Mouse (Mus musculus): Measurements from ENCODE around the gene Mon1a. TPM values are rescaled to one million over a fixed set of nuclear protein-coding genes. Genes with fewer than 3 reads are reported as not detected.

Mon1a gene
- total RNA-seq (2021), result 15.8 and 18.9 TPM in 2 replicates
- long read RNA-seq, transcript Mon1a-201 (6 exons, 2,042 nt), result major isoform, 18 of 22 reads
- long read RNA-seq, partial matches to known transcripts, result 4 of 22 reads
- long read RNA-seq, other reads (novel, unspliced or antisense), result 0 of 22 reads

GRCm38 (mm10) chr9:107887804-107888266 is at the start of gene Mon1a:
TSS of gene Mon1a (plus strand) at chr9:107888151.
- DNase-seq, result peak; percentile 87

DNA sequence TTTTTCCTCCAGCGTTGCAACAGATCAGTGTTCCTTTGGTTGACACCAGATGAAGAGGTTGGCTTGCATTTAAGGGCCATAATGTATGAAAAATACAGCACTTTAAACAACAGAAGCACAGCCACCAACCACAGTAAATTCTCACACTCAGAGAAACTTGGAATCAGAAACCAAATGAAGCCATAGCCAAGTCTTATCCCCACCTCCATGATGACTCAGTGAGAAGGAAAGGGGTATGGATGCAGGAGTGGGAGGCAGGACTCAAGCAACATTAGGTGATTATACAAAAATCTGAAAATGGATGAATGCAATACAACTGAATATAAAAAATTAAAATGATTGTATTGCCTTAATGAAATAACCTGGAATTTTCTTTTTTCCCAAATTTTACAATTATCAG is 49.1 kb upstream of the Mon1a start:
- DNase-seq, result no peak

- no peak for DNase-seq
These were observed 45.2 kb upstream of the Mon1a start for GRCm38 (mm10) chr9:107842709-107843108.

- DNase-seq, result no peak
These were observed 39.0 kb upstream of the Mon1a start for GRCm38 (mm10) chr9:107848922-107849321.

- DNase-seq, result no peak
These were observed 29.6 kb upstream of the Mon1a start for GRCm38 (mm10) chr9:107858343-107858742.

DNA sequence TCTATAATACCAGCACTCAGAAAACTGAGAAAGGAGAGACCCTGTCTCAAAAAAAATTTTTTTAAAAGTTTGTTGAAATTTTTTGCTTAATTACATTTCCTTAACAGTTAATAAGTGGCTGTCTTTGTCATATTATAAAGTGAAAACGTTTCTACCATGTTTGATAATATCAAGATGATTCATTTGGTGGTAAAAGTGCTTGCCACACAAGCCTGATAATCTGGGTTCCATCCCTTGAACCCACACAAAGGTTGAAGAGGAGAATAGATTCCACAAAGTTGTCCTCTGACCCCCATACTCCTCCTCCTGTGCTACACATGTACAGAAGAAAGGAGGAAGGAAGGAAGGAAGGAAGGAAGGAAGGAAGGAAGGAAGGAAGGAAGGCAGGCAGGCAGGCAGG is 23.5 kb upstream of the Mon1a start:
- DNase-seq, result no peak

- no peak for DNase-seq
These were observed 21.9 kb upstream of the Mon1a start for GRCm38 (mm10) chr9:107866081-107866480.

DNA sequence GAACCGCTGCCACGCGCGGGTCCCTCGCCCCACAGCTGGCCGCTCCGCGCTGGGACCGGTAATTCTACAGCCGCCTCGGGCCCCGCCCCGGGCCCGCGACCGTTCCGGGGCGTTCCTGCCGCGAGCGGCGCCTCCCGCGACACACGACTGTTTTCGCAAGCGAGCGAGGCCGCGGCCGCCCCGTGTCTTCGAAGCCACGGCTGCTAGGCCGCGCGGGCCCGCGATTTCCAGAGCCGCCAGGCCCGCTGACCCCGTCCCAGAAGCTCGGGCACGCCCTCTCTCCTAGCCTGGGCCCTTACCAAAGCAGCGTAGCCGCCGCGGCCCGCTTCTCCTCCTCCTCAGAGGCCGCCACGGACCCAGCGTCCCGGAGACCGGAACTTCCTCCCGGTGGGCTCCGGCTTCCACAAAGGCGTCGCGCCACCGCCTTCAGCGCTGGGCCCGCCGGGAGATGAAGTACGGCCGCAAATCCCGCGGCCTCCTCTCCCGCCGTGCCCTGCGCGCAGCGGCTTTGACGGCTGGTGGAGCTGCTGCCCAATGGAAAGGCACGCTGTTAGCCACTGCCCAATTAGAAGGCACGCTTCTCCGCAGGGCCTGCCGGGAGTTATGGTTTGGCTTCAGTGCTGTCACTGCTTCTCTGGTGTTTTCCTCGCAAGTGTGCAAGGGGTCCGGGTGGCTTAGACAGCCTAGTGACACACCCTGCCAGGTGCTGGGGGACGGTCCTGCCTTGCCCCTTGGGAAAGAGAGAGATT is 15.4 kb upstream of the Mon1a start:
- peak; percentile 94 for DNase-seq

DNA sequence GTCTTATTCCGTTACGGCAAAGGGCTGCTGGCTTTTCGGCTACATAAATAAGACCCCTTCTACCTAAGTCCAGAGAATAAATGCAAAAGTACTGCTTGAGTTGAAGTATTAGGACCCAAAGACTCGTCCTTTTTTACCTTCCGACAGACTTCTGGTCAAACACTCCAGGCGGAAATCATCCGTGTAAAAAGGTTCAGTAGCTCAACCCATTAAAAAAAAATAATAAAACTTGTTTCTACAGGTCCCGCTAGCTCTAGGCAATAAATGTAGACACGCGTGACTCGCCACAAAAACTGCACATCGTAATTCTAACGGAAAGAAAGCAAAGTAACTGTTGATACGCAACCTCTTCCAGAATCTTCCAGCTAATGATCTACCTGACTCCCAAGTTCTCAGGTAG is 14.8 kb upstream of the Mon1a start, which contains the start of gene Rbm6:
TSS of gene Rbm6 (minus strand) at position 101 of the 400 bp plus-strand sequence.
- DNase-seq, result no peak

DNA sequence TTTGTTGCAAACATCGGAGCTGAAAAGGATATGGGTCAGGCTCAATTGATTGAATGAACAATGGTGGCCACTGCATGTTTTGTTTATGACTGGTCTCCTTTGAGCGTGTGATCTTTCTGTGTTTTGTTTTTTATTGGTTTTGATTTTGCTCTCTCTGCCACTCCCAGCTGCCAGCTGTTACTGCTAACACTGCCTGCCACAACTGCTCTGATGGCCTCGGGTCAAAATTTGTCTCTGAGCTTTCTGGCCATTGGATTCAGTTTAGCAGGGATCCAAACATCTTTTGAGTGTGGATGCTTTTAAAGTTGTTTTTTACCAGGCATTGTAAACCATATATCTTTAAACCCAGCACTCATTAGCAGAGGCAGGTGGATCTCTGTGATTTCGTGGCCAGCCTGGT is 7.5 kb upstream of the Mon1a start:
- DNase-seq, result no peak

DNA sequence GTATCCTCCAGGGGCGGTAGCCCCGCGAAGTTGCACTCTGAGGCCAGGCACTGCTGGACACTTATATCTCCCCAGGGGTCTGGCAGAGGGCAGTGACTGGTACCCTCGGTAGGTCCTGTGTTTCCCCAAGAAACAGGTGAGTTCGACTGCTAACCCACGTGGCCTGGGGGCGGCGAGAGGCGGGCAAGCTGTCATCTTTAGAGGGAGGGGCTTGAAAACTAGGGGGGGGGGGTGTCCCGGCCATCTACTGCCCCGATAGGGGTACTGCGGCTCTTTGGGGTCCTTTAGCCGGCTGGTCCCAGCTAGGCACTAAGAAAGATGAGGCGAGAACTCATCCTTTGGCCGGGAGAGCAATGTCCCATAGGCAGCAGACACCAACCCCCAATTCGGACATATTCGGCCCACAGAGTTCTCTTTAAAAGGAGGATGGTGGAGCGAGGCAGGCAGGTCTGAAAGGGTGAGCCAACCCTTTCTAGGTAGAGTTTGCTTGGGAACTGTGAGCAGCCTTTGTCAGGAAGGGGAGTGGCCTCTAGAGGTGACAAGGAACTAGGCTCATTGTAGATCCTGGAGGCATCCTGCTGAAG is 408 bp downstream of the Mon1a start:
- DNase-seq, result no peak

GRCm38 (mm10) chr9:107890260-107890659 is 2.3 kb downstream of the Mon1a start:
- no peak for DNase-seq

DNA sequence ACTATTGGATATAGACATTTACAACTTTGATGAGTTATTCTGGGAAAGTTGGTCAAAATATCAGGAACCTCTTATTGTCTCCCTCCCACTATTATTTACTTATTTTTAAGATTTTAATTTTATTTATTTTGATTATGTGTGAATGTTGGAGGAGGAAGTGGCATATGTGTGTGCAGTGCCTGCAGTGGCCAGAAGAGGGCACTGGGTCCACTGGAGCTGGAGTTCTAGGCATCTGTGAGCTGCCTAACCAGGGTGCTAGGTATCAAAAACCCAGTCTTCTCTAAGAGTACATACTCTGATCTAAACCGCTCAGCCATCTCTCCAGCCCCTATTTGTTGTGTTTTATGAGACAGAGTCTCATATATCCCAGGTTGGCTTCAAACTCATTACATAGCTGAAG is 3.1 kb downstream of the Mon1a start:
- DNase-seq, result no peak

GRCm38 (mm10) chr9:107898563-107898962 is 10.6 kb downstream of the Mon1a start:
- DNase-seq, result no peak

DNA sequence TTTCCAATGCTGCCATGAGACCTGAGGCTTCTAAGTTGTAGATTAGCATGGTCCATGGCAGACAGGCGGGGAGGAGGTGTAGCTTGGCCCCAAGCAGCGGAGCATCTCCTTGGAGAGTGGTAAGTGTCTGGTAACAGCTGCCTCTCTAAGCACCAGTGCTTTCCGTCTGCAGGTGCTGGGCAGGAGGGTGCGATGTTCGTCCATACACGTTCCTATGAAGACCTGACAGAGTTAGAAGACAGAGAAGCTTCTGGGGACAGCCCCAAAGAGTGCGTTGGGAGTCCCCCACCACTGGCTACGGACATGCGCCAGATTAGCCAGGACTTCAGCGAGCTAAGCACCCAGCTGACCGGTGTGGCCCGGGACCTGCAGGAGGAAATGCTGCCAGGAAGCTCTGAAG is 11.9 kb downstream of the Mon1a start:
- no peak for DNase-seq

GRCm38 (mm10) chr9:107900840-107901626 is 13.1 kb downstream of the Mon1a start:
- peak; percentile 68 for DNase-seq

DNA sequence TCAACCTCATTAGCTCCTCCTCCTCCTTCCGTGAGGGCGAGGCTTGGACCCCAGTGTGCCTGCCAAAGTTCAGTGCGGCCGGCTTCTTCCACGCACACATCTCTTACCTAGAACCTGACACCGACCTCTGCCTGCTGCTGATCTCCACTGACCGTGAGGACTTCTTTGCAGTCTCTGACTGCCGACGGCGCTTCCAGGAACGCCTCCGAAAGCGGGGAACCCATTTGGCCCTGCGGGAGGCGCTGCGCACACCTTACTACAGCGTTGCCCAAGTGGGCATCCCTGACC is 13.6 kb downstream of the Mon1a start:
- no peak for DNase-seq

DNA sequence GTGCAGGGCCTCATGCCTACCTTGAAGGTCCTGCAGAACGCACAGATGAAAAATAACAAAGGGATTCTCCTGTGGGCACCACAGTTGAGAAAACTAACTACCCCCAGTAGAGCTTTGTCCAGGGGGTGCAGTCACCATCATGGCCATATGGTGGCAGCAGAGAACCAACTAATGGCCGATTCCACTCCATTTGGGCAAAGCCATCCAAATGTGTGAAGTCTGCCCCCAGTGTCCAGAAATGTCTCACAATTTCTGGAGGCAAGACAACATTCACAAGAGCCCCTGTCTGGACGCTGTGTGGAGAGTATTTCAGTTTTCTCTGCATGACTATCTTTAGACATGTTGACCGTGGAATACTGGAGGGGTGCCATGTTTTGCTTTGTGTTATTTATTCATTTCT is 16.8 kb downstream of the Mon1a start:
- DNase-seq, result peak; percentile 82

- peak; percentile 84 for DNase-seq
These were observed 18.5 kb downstream of the Mon1a start, which contains the start of gene Mst1r for GRCm38 (mm10) chr9:107906252-107906966. TSS of gene Mst1r (plus strand) at chr9:107906873.

DNA sequence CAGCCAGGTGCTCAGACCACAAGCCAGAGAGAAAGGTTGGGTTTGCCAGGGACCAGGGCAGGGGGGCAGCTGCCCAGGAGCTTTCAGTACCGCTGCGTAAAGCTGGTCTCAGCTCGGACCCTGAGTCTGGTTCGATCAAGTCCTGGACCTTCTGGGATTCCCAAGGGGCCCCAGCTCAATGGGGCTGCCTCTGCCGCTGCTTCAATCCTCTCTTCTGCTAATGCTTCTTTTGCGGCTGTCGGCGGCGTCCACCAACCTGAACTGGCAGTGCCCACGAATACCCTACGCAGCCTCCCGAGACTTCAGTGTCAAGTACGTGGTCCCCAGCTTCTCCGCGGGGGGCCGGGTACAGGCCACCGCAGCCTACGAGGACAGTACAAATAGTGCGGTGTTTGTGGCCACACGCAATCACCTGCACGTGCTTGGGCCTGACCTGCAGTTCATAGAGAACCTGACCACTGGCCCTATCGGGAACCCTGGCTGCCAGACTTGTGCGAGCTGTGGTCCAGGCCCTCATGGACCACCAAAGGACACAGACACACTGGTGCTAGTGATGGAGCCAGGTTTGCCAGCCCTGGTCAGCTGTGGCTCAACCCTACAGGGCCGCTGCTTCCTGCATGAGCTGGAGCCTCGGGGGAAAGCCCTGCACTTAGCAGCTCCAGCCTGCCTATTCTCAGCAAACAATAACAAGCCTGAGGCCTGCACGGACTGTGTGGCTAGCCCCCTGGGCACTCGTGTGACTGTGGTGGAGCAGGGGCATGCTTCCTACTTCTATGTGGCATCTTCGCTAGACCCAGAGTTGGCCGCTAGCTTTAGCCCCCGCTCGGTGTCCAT is 19.2 kb downstream of the Mon1a start:
- no peak for DNase-seq

GRCm38 (mm10) chr9:107907801-107908120 is 19.8 kb downstream of the Mon1a start:
- DNase-seq, result no peak
